Mouse (Mus musculus) kidney, adult 2 months (tissue): ENCODE results near the gene Prss16.

Experiments
- CTCF ChIP-seq: fragments of 200-500 bp; conservative IDR thresholded peaks from 2 replicates; pipeline ENCODE4 v1.5.1; 2011; ENCODE audit warnings: low read depth, mild to moderate bottlenecking, control low read depth, low read length, moderate library complexity, mixed read lengths; ENCODE audit not compliant: insufficient read depth, insufficient read length
- POLR2A ChIP-seq: fragments of 200-500 bp; IDR thresholded peaks from one replicate; pipeline ENCODE4 v1.6.1; 2011; ENCODE audit warnings: low read depth, low read length, control low read depth

DNA sequence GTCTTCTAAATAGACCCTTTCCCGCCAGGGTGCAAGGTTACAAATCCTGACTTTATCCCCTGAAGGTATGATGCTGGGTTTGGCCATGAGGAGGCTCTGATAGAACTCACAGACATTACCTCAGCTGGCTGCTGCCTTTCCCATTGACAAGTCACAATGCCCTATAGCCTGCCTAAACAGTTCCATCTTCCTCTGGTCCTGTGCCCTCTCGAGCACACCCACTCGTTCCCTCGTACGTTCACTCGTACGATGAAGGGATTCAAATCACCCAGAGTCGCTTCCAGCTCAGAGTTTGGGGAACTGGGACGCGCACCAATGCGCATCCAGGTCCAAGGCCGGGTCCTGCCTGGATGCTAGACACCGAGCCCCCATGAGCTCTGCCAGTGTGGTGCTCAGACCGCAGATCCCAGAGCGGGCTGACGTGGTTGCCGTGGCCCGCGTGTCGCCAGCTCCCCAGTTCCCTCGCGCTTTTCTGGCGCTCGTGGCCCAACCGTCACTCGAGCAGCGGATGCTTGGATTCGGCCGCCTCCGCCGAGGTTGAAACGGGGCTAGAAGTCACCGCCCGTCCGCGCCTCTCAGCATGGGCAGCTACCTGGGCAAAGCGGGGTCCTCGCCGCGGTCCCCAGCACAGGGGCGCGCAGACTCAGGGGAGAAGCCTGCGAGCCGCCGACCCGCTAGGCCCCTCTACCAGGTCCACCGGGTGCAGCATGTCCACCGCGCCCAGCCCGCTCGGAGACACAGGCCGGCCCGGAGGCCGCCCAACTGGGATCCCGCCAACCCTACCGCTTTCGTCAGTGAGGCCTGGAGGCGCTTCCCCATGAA is 28.4 kb downstream of the Prss16 start, which contains the start of gene Pom121l2:
- TF ChIP-seq POLR2A (no peak), CTCF (no peak)
